Mouse (Mus musculus): ENCODE data around the gene Tnnc1. TPM values are rescaled to one million over a fixed set of nuclear protein-coding genes. Genes with fewer than 3 reads are reported as not detected.

Tnnc1 gene
- total RNA-seq, 2 experiments from 2014 or later: 2.9 to 3.7 TPM

DNA sequence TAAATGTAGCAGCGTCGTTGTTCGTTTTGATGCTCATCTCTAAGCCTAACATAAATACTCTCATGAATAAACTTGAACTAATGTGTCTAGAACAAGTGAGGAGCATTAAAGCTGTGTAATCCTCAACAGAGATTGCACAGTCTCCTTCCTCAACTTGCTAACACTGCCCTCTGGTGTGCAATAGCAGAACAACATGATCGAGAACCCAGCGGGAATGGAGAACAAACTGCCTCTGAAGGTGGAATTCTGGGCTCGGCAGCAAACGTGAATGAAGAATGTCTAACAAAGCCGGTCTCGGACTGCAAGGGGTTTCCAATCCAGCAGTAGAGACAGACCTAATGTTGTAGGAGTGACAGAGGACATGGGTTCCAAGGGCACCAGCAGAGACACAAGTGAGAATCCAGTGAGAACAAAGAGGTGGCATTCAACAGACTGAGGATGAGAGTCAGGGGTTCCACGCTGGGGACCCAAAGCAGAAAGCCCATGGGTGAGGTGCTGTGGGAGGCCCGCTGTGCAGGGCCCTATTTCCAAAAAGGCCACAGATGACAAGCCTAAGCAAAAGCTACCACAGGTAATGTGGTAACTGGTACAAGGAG lies 26.0 kb downstream of the Tnnc1 start:
- intact Hi-C loops (cut with DNase I): no loop called here
- DNase-seq (ENCODE audit: extremely low spot score in 1 of 2, low spot score in 2 of 2): peak; percentile 70 to 84

DNA sequence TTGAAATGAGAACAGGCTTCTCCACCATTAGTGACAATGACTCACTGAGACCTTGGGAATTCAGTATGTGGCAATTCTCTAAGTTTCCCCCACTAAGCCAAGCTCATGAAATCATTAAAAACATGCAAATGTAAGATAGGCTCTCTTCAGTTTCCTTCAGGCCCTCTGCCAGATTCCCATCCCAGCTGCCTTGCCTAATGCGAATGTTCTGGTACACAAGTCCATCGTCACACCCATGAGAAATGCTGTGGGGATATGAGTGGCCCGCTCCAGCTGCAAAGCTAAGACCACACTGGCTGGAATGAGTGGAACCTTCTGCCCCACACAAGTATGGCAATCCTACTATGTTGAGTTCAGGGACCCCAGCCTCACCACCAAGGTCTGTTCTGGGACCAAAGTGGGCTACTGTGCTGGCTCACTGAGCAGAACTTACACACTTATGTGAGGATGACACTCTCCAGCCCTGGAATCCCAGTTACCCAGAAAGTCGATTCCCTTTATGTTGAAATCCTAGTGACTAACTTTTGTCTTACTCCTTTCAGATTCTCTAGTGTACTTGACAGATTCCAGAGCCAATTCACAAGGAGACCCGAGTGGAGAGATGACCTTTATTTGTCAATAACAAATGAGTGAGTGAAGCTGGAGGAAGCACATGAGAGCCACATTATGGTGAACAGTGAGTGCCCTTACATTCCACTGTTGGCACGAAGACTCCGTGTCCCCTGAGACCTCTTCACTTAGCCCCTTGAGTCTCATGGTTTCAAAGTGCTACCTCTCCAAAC lies 29.2 kb downstream of the Tnnc1 start:
- intact Hi-C loops (cut with DNase I): no loop called here
- DNase-seq (ENCODE audit: extremely low spot score in 1 of 2, low spot score in 2 of 2): peak in 1 of 2 experiments; percentile 13

DNA sequence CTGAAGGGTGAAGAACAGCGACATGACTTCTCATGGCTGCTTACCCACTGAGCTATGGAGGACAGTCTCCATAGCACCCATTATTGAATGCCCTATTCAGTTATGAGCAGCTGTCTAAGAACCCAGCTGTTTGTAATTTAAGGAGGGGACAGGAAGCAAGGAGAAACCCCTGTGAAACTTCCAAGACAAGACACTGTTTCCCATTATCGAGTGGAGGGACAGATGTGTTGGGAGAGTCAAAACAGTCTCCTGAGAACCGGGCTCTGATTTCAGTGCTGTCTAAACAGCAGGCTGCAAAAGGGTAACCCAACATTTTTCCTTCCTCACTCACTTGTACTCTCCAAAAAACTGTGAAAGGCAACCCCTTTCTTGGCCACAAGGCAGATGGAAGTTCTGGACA lies 32.4 kb downstream of the Tnnc1 start:
- intact Hi-C loops (cut with DNase I): no loop called here
- no peak for DNase-seq (ENCODE audit: extremely low spot score in 1 of 2, low spot score in 2 of 2)

DNA sequence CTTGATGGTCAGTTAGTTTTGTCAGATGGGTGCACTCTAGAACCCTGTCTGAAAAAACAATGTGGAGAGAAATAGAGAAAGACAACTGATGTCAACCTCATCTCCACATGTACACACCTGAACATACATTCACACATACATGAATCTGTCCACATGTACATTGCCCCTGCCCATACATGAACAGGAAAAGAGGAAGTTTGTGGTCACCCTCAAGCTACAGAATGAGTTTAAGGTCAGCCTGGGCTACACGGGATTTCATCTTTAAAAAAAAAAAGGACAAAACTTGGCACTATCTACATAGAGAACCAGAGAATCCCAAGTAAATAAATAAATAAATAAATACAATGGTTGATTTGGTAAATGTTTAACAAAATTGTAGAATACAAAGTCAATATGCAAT lies 36.7 kb downstream of the Tnnc1 start:
- intact Hi-C loops (cut with DNase I): no loop called here
- DNase-seq (ENCODE audit: extremely low spot score in 1 of 2, low spot score in 2 of 2): no peak

DNA sequence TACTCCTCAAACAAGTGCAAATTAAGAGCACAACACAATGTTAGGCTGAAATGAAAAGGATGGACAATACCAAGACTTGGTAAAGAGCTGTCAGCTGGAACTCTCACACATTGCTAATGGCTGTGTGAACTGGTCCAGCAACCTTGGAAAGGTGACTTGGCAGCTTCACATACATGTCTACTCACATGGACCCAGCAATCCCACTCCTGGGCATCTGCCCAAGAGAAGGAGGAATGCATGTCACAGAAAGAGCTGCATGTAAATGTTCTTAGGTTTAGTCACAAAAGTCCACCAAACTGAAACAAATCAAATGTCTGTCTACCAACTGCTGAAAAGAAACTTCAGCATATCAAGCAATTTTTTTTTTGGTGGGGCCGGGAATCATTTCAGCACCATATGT lies 37.8 kb downstream of the Tnnc1 start:
- intact Hi-C loops (cut with DNase I): no loop called here
- no peak for DNase-seq (ENCODE audit: extremely low spot score in 1 of 2, low spot score in 2 of 2)

DNA sequence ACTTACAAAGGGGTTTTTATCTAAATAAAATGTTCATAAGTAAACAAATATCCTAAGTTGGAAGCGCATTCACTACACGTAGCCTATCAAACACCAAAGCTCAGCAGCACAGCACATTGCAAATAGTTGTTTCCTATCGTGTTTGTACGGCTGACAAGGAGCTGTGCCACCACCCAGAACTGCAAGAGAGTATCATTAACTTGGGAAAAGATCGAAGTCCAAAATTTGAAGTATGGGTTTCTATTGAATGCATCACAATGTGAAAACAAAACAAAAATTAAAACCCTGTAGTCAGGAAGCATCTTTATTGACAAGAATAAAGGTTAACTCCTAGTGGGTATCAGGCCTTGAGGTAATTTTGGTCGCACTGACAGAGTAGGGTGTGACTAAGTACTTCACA lies 40.3 kb downstream of the Tnnc1 start:
- DNase-seq (ENCODE audit: extremely low spot score in 1 of 2, low spot score in 2 of 2): no peak
- intact Hi-C loops (cut with DNase I): no loop called here

DNA sequence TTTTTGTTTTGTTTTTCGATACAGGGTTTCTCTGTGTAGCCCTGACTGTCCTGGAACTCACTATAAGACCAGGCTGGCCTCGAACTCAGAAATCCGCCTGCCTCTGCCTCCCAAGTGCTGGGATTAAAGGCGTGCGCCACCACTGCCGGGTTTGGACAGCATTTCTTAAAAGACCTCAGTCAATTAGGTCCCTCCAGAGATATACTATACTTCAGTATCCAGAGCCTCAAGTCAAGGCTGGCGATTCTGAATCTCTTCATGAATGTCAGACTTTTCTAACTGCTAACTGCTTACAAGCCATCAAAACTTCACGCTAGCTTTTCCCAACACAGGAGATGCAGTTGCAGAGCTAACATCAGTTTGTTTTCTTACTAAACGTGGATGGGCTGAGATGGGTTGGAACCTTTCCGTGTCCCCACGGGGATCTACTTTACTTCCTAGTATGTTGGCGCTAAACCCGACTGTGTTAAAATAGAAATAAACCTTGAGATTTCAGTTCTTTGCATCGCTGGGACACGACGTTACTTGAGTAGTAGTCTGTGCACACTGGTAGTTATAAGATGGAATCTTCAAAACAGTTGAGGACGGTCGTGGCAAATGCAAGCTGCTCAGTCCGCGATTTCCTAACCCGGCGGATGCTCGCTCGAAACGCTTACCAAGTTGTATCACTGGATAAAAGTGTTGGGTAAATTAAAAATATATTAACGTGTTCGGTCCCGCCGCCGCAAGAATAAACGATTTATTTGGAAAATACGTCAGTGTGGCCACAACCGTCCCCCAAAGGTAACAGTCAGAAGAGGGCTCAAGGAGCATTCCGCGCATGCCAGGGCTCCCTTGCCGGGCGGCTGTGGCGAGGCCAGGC lies 42.3 kb downstream of the Tnnc1 start:
- peak in 1 of 2 experiments; percentile 23 for DNase-seq (ENCODE audit: extremely low spot score in 1 of 2, low spot score in 2 of 2)
- intact Hi-C loops (cut with DNase I): loop anchor here (5.0 kb wide), 1 partner anchor 43 kb away; the partner anchor contains the start of gene Tnnc1

DNA sequence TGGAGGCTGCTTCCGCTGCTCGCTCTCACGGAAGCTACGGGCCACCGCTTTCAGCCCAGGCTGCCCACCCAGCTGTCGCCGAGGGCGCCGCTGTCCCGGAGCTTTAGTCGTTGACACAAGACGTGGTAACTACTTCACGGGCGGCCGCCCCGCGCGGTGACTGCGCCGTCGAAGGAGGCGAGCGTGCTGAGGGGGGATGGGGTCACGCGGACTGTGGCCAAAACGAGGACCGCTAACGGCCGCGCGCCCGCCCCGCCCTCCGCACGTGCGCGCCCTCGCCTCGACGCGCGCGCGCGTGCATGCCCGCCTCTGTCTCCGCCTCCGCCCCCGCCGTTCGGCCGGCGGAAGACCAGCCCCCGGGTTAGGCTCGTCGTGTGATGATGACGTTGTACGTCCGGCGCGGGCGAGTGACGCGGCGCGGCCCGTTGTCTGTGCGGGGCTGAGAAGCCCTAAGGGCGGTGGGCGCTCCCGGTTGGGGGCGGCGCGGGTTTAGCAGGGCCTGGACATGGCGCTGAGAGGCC lies 43.0 kb downstream of the Tnnc1 start, which contains the start of the genes Phf7 and Bap1:
TSS of gene Phf7 (minus strand) at position 234 of the 521 bp plus-strand sequence.
TSS of gene Bap1 (plus strand) at position 367 of the 521 bp plus-strand sequence.
- intact Hi-C loops (cut with DNase I): loop anchor here (5.0 kb wide), 1 partner anchor 44 kb away; the partner anchor contains the start of gene Tnnc1

DNA sequence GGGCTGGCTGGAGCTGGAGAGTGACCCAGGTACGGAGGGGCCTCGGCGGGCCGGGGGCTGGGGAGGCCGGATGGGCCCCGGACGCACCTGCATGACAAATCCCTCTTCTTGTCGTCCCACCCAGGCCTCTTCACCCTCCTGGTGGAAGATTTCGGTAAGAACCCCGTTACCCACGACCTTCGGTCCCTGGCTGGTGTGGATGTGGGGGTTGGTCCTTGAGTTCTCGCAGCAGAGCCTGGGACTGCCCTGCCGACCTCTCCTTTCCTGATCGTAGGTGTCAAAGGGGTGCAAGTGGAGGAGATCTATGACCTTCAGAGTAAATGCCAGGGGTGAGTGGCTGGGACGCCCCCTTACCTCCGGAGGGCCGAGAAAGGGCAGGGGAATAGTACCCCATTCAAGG lies 43.5 kb downstream of the Tnnc1 start:
- DNase-seq (ENCODE audit: extremely low spot score in 1 of 2, low spot score in 2 of 2): no peak
- intact Hi-C loops (cut with DNase I): loop anchor here (5.0 kb wide), 1 partner anchor 44 kb away; the partner anchor contains the start of gene Tnnc1

More for the DNA sequence above, 43.0 kb downstream of the Tnnc1 start, which contains the start of the genes Phf7 and Bap1:
- DNase-seq (ENCODE audit: extremely low spot score in 1 of 2, low spot score in 2 of 2): peak; percentile 94 to 97

DNA sequence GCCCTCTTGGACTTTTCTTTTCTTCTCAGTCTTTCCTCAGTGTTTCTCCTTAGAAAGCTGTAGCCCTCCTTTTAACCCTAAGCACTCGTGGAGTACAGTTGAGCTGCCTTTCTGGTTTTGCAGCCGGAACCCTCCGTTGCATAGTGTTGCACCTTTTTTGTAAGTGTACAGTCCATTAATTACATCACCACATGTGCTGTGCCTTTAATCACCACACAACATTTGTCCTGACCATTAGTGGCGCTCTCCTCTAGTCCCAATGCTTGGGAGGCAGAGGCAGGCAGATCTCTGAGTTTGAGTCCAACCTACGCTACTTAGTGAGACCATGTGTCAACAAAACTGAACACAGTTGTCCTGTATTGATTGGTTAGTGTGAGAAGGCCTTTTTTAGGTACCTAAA lies 44.0 kb downstream of the Tnnc1 start:
- no peak for DNase-seq (ENCODE audit: extremely low spot score in 1 of 2, low spot score in 2 of 2)
- intact Hi-C loops (cut with DNase I): loop anchor here (5.0 kb wide), 1 partner anchor 45 kb away; the partner anchor contains the start of gene Tnnc1

DNA sequence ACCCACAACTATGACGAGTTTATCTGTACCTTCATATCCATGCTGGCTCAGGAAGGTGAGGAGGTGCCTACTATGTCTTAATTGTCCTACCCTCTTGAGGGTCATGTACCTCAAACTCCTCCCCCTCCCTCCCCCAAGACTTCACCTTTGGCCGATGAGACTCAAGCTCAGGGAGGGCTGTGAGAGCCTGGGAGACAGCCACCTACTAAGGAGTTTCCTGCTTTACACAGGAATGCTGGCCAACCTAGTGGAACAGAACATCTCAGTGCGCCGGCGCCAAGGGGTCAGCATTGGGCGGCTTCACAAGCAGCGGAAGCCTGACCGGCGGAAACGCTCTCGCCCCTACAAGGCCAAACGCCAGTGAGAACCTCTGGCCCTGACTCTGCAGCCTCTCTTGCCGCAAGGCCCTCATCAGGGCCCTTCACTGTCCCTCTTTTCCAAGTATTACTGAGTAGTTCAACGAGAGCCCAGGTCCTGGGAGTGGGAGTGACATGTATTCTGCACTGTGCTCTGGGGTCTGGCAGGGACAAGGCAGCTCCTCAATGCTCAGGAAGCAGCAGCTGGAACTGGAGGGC lies 50.5 kb downstream of the Tnnc1 start:
- no peak for DNase-seq (ENCODE audit: extremely low spot score in 1 of 2, low spot score in 2 of 2)
- intact Hi-C loops (cut with DNase I): no loop called here

DNA sequence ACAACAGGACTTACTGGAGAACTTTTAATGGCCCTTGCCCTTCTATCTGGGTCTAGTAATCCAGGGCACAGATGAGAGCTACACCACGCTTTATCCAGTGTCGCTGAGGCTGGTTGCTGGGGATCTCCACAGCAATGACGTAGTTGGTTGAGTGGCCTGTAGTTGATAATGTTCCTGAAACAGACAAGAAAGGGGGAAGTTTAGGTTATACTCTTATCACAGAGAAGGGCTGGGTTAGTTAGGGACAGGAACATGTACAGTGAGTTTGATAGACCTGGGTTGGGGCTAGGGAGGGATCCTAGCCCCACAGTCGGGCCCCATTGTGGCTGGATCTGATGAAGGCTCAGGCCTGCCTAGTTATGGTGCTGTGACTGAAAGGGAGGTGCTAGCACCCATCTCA lies 52.3 kb downstream of the Tnnc1 start:
- DNase-seq (ENCODE audit: extremely low spot score in 1 of 2, low spot score in 2 of 2): no peak
- intact Hi-C loops (cut with DNase I): no loop called here

DNA sequence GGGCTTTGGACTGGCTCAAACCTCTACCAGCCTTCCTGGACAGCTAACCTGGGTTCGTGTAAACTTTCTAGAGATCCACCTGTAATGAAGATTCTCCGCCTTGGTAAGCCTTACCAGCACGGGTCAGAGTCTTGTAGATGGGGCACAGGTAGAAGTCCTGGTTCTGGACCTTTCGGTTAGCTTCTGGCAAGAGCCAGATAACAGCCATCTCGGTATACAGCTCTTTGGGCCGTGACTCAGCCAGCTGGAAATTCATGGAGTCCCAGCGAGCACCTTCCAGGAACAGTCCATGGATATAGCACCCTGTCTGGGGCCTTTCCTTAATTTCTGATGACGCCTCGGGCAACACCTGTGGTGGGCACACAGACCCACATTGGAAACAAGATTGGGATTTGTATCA lies 52.8 kb downstream of the Tnnc1 start:
- intact Hi-C loops (cut with DNase I): no loop called here
- no peak for DNase-seq (ENCODE audit: extremely low spot score in 1 of 2, low spot score in 2 of 2)

Other genes starting within 250 kb of the Tnnc1 start
- gene Glt8d1, start 206.9 kb upstream of the Tnnc1 start, total RNA-seq (2021): 10 to 100 TPM; 33.9 to 37.1 TPM
- gene Spcs1, start 206.6 kb upstream of the Tnnc1 start, total RNA-seq (2021): 100 to 1,000 TPM; 176 to 187 TPM
- gene Pbrm1, start 189.2 kb upstream of the Tnnc1 start, total RNA-seq (2021): 10 to 100 TPM; 66.7 to 72.3 TPM
- gene Gnl3, start 189.2 kb upstream of the Tnnc1 start, total RNA-seq (2021): 10 to 100 TPM; 46.0 to 60.3 TPM
- 10 to 100 TPM; 22.9 to 24.9 TPM for gene Smim4, start 79.4 kb upstream of the Tnnc1 start, total RNA-seq (2021)
- gene Nt5dc2, start 77.3 kb upstream of the Tnnc1 start, total RNA-seq (2021): 1 to 10 TPM; 6.6 to 8.5 TPM
- 10 to 100 TPM; 24.3 to 29.6 TPM for gene Stab1, start 39.7 kb upstream of the Tnnc1 start, total RNA-seq (2021)
- gene Nisch, start 8.6 kb downstream of the Tnnc1 start, total RNA-seq (2021): 100 to 1,000 TPM; 412 to 432 TPM
- 1 to 10 TPM; 3.6 to 4.4 TPM for gene Sema3g, start 9.5 kb downstream of the Tnnc1 start, total RNA-seq (2021)
- 1 to 10 TPM; 5.0 to 5.3 TPM for gene Phf7, start 43.0 kb downstream of the Tnnc1 start, total RNA-seq (2021)
- gene Bap1, start 43.1 kb downstream of the Tnnc1 start, total RNA-seq (2021): 100 to 1,000 TPM; 125 to 130 TPM
- 1 to 10 TPM; 1.4 to 2.1 TPM for gene Dnah1, start 115.6 kb downstream of the Tnnc1 start, total RNA-seq (2021)
- 10 to 100 TPM; 38.9 to 39.3 TPM for gene Capn7, start 128.3 kb downstream of the Tnnc1 start, total RNA-seq (2021)
- 10 to 100 TPM; 76.4 to 80.0 TPM for gene Sh3bp5, start 227.8 kb downstream of the Tnnc1 start, total RNA-seq (2021)

All from left cerebral cortex, postnatal 10 days (tissue).